Mouse (Mus musculus) lung, embryonic 14.5 days (tissue): Measurements from ENCODE around the gene Efl1. TPM values are rescaled to one million over a fixed set of nuclear protein-coding genes. Genes with fewer than 3 reads are reported as not detected.
A peak's percentile ranks its signal among the peaks of the same experiment; 100 is the strongest.

Experiments used
- ATAC-seq: fragments of 200-750 bp; cut with Nextera tagmentation; 2 replicates; pipeline ENCODE4 v1.8.0; 2017; ENCODE audit warnings: mild to moderate bottlenecking, moderate TSS enrichment, moderate library complexity; ENCODE audit not compliant: insufficient read depth
- DNase-seq: peaks from one replicate; pipeline ENCODE4 v3.0.0-alpha.2; 2015
- H3K27ac ChIP-seq: fragments of 300-500 bp; sonication (generic); 2 replicates; pipeline ENCODE4 v1.5.1; 2014; ENCODE audit warnings: low read depth, mild to moderate bottlenecking, moderate library complexity
- H3K27me3 ChIP-seq: fragments of 300-500 bp; sonication (generic); 2 replicates; pipeline ENCODE4 v1.6.1; 2014; ENCODE audit warnings: low read length, control low read depth; ENCODE audit not compliant: insufficient read depth
- H3K36me3 ChIP-seq: fragments of 300-500 bp; sonication (generic); 2 replicates; pipeline ENCODE4 v1.6.1; 2014; ENCODE audit warnings: control low read depth; ENCODE audit not compliant: insufficient read depth
- H3K4me1 ChIP-seq: fragments of 300-500 bp; sonication (generic); 2 replicates; pipeline ENCODE4 v1.6.1; 2014; ENCODE audit warnings: antibody characterized with exemption, control low read depth; ENCODE audit not compliant: insufficient read depth
- H3K4me2 ChIP-seq: fragments of 300-500 bp; sonication (generic); 2 replicates; pipeline ENCODE4 v1.6.1; 2014; ENCODE audit warnings: mild to moderate bottlenecking
- H3K4me3 ChIP-seq: fragments of 300-500 bp; sonication (generic); 2 replicates; pipeline ENCODE4 v1.5.1; 2014; ENCODE audit warnings: low read depth, low read length
- H3K9ac ChIP-seq: fragments of 300-500 bp; sonication (generic); 2 replicates; pipeline ENCODE4 v1.6.1; 2014
- H3K9me3 ChIP-seq: fragments of 300-500 bp; sonication (generic); 2 replicates; pipeline ENCODE4 v1.6.1; 2016; ENCODE audit warnings: low read depth, low read length, control low read depth
- CTCF ChIP-seq: IDR thresholded peaks from 2 replicates; pipeline ENCODE4 v1.5.1; 2016; ENCODE audit warnings: antibody characterized with exemption, low read depth
- WGBS: fragments of 180-500 bp; shearing (Covaris S2); extraction: QIAGEN DNeasy Blood & Tissue Kit; methylation state at CpG from one replicate; pipeline ENCODE4 v1.1.7; 2014; 5-methylcytosine and 5-hydroxymethylcytosine counted together
- polyA plus RNA-seq: library from polyadenylated mRNA; unstranded; fragments of >200 nt; fragmentation: Nextera tagmentation; extraction: Ambion mirVana; gene quantifications from 2 replicates; pipeline ENCODE4 v1.2.1, GENCODE M21; 2014

Efl1 gene
- polyA plus RNA-seq, 1 experiment from 2014 or later = 30.1 TPM

DNA sequence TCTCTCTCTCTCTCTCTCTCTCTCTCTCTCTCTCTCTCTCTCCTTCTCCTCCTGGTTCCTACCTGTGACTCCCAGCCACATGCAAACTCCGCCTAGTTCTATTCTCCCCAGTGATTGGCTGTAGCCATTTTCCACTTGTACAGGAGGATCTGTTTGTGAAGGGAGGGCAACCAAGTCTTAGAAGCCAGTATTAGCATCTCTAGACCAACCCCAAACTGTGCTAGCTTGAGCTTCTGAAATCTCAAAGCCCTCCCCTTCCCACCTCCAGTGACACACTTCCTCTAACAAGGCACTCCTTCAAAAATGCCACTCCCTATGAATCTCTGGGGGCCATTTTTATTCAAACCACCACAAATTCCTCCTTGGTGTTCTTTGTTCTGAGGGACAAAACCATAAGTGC lies 144.7 kb downstream of the Efl1 start:
- no peaks in the 10 kb centered on the region for H3K27me3 ChIP-seq

DNA sequence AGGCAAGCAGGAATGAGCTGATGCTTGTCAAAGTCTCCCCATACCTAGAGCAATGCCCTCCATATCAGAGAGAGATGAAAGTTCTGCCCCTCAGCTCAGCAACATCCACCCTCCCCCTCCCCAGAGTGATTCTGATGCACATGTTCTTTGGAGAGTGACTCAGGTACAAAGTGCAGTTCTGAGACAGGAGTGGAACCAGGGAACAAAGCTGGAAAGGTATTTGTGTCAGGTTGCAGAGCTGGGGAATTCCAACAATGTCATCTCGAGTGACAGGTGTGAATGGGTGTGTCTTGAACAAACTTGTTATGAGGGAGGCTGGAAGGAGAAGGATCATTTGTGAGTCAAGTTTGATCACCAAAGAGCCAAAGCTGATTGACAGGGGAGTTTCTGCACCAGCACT lies 146.1 kb downstream of the Efl1 start:
- TF ChIP-seq CTCF = no peak
- WGBS = 37% methylated on average over 1 of the region's 1 CpGs
- no peaks in the 10 kb centered on the region for H3K27me3 ChIP-seq
- ATAC-seq (peak; percentile 77), DNase-seq (peak; percentile 60)
- no peak overlapping the region for H3K4me3 ChIP-seq
- H3K9ac ChIP-seq = no peak overlapping the region
- peaks cover 8% of the 10 kb centered on the region; the same call in 1 of the 2 replicates for H3K4me1 ChIP-seq
- H3K4me2 ChIP-seq = no peak overlapping the region
- no peaks in the 10 kb centered on the region for H3K9me3 ChIP-seq
- peak overlapping the region; percentile 75; the same call in 1 of the 2 replicates for H3K27ac ChIP-seq
- H3K36me3 ChIP-seq = no peaks in the 10 kb centered on the region

More for the DNA sequence above, 144.7 kb downstream of the Efl1 start:
- Histone ChIP-seq H3K4me2 (no peak overlapping the region), H3K27ac (no peak overlapping the region), H3K4me3 (no peak overlapping the region), H3K9me3 (no peaks in the 10 kb centered on the region), H3K9ac (no peak overlapping the region), H3K36me3 (no peaks in the 10 kb centered on the region), H3K4me1 (peaks cover 8% of the 10 kb centered on the region; the same call in 1 of the 2 replicates)
- TF ChIP-seq CTCF = no peak
- 83% methylated on average over 1 of the region's 1 CpGs for WGBS
- ATAC-seq (no peak), DNase-seq (no peak)

DNA sequence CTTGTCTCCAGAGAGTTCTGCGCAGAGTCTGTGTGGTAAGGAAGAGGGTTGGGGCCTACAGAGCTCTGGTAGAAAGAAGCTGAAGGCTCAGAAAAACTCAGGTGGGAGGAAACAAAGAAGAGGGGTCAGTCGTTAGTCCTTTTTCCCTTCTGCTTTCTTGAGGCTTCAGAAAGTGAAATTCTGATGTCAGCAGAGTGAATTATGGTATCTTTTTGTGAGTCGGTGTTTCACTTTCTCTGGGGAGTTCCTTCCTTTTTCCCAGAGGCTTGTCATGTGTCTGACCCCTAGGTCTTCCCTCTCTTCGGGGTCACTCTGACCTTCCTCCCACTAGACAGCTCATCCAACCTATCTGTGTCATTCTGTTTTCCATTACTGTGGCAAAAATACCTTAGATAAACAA lies 153.8 kb downstream of the Efl1 start:
- H3K4me1 ChIP-seq = no peaks in the 10 kb centered on the region
- H3K9me3 ChIP-seq = no peaks in the 10 kb centered on the region
- no peaks in the 10 kb centered on the region for H3K27me3 ChIP-seq
- WGBS = 53% methylated on average over 4 of the region's 4 CpGs
- H3K27ac ChIP-seq = no peak overlapping the region
- TF ChIP-seq CTCF = no peak
- DNase-seq (no peak), ATAC-seq (no peak)
- H3K4me3 ChIP-seq = no peak overlapping the region
- H3K9ac ChIP-seq = no peak overlapping the region
- no peaks in the 10 kb centered on the region for H3K36me3 ChIP-seq
- no peak overlapping the region for H3K4me2 ChIP-seq

- ATAC-seq (peak; percentile 16; the same call in 1 of the 2 replicates), DNase-seq (peak; percentile 52)
- H3K4me3 ChIP-seq = no peak overlapping the region
- no peak for TF ChIP-seq CTCF
- H3K27ac ChIP-seq = no peak overlapping the region
- H3K4me2 ChIP-seq = no peak overlapping the region
- 59% methylated on average over 4 of the region's 4 CpGs for WGBS
- H3K9me3 ChIP-seq = no peaks in the 10 kb centered on the region
- H3K27me3 ChIP-seq = 0 out of 2 replicates have a peak, but pooled peaks cover 3% of the 10 kb centered on the region
- H3K9ac ChIP-seq = no peak overlapping the region
- H3K36me3 ChIP-seq = no peaks in the 10 kb centered on the region
- 0 out of 2 replicates have a peak, but pooled peaks cover 3% of the 10 kb centered on the region for H3K4me1 ChIP-seq
These were observed 159.8 kb downstream of the Efl1 start for GRCm38 (mm10) chr7:82808257-82808656.

DNA sequence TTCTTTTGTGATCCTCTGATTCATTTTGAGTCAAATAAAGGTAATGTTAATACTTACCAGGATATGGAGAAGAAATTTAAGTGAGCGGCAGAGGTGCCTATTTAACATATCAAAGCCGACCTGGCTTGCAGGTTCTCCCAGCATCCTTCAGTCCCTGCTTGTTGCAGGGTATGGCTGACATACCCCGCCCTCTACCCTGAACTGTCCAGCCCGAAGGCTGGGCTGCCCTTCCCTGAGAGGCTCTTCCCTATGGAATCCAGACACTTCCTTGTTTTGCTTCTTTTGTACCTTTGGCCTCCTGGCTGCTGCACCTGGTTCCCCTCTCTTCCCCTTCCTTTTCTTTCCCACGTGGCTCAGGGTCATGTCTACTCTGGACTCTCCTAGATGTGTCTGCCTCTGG lies 160.7 kb downstream of the Efl1 start:
- no peak overlapping the region for H3K9ac ChIP-seq
- H3K9me3 ChIP-seq = no peaks in the 10 kb centered on the region
- H3K4me2 ChIP-seq = no peak overlapping the region
- no peaks in the 10 kb centered on the region for H3K36me3 ChIP-seq
- no peak overlapping the region for H3K27ac ChIP-seq
- 58% methylated on average over 5 of the region's 5 CpGs for WGBS
- TF ChIP-seq CTCF = no peak
- DNase-seq (no peak), ATAC-seq (no peak)
- 0 out of 2 replicates have a peak, but pooled peaks cover 3% of the 10 kb centered on the region for H3K4me1 ChIP-seq
- H3K27me3 ChIP-seq = 0 out of 2 replicates have a peak, but pooled peaks cover 3% of the 10 kb centered on the region
- H3K4me3 ChIP-seq = no peak overlapping the region

DNA sequence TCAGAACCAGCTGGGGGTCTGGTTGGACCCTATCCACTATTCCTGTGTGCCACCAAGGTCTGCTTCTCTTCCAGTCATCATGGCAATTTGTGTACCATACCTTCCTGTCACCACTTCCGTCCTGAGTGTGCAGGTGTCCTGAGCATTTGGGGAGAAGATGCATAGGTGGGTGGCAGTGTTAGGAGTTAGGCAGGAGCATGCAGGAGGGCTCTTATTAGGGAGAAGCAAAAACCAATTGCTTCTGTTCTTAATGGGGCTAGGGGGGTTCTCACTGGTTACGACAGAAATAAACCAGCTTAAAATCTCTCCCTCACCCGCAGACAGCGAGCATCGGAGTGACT lies 162.4 kb downstream of the Efl1 start:
- no peaks in the 10 kb centered on the region for H3K9me3 ChIP-seq
- no peaks in the 10 kb centered on the region for H3K36me3 ChIP-seq
- 36% methylated on average over 5 of the region's 5 CpGs for WGBS
- H3K27me3 ChIP-seq = 0 out of 2 replicates have a peak, but pooled peaks cover 3% of the 10 kb centered on the region
- no peak overlapping the region for H3K4me3 ChIP-seq
- no peak overlapping the region for H3K9ac ChIP-seq
- DNase-seq (no peak), ATAC-seq (no peak; the same call in none of the 2 replicates)
- peak overlapping the region; percentile 74; the same call in 1 of the 2 replicates for H3K27ac ChIP-seq
- TF ChIP-seq CTCF = no peak
- 0 out of 2 replicates have a peak, but pooled peaks cover 3% of the 10 kb centered on the region for H3K4me1 ChIP-seq
- H3K4me2 ChIP-seq = peak overlapping the region; percentile 37

GRCm38 (mm10) chr7:82811140-82811851 lies 162.9 kb downstream of the Efl1 start:
- 14% methylated on average over 19 of the region's 19 CpGs for WGBS
- H3K4me1 ChIP-seq = 0 out of 2 replicates have a peak, but pooled peaks cover 3% of the 10 kb centered on the region
- H3K27me3 ChIP-seq = 0 out of 2 replicates have a peak, but pooled peaks cover 3% of the 10 kb centered on the region
- H3K4me2 ChIP-seq = peak overlapping the region; percentile 37
- DNase-seq = peak; percentile 87
- TF ChIP-seq CTCF = no peak
- H3K27ac ChIP-seq = peak overlapping the region; percentile 74
- no peak overlapping the region for H3K9ac ChIP-seq
- H3K36me3 ChIP-seq = no peaks in the 10 kb centered on the region
- no peak overlapping the region for H3K4me3 ChIP-seq
- no peaks in the 10 kb centered on the region for H3K9me3 ChIP-seq
- peak; percentile 82 for ATAC-seq
